Mouse (Mus musculus) left cerebral cortex, adult 18-20 months (tissue): ENCODE results near the gene Fsip1. TPM values are rescaled to one million over a fixed set of nuclear protein-coding genes. Genes with fewer than 3 reads are reported as not detected.
"Not testable (repeated sequence)": the region's sequence is repeated elsewhere in the genome, so short reads cannot be mapped to it uniquely, and the experiment has no call there.

Experiments
- DNase-seq, 2 experiments: peaks; one replicate each; pipeline ENCODE4 v3.0.0; 2021 to 2022; ENCODE audit warnings: low spot score in 2 of 2, mixed read lengths in 1 of 2
- total RNA-seq, 2 experiments: library from RNA; stranded (reverse); gene quantifications; 2 replicates each; pipeline ENCODE4 v1.2.3; 2021

Fsip1 gene
- total RNA-seq, 2 experiments from 2014 or later, result 0.40 to 0.65 TPM

DNA sequence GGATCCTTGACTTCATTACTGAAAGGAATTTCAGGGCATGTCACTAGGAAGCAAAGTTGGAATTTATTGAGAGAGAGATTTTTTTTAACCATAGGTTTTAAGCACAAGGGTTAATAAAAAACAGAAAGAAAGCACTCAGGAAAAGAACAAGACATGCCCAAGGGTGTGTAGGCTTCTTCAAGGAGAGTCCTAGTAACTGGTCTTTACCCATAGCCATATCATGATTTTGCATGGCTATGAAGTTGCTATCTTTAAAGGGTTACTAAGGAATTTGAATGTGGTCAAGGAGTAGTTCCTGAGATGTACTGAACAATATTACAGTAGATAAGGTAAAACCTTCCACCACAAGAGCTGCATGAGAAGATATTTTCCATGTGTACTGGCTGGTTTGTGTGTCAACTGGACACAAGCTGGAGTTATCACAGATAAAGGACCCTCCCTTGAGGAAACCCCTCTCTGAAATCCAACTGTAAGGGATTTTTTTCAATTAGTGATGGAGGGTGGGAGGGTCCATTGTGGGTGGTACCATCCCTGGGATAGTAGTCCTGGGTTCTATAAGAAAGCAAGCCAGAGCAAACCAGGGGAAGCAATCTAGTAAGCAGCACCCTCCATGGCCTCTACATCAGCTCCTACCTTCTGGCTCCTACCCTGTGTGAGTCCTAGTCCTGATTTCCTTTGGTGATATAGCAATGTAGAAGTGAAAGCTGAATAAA, 76.7 kb downstream of the Fsip1 start:
- DNase-seq, result no peak

DNA sequence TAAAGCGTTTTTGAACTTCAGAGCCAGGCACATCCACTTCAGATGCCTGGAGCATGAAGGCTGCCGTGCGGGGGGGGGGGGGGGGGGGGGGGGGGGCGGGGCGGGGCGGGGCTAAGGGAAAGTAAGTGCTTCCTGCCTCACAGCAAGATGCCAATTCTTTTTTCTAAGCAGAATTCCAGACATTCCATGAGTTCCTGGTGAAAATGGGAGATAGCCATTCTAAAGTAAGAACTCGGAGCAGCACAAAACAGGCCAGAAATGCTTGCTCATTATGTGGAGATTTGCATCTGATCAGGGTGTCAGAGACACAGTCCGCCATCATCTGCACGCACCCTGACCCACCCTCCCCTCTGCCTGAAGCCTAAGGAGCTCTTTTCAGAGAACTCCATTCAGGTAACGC, 77.3 kb downstream of the Fsip1 start:
- no peak for DNase-seq

DNA sequence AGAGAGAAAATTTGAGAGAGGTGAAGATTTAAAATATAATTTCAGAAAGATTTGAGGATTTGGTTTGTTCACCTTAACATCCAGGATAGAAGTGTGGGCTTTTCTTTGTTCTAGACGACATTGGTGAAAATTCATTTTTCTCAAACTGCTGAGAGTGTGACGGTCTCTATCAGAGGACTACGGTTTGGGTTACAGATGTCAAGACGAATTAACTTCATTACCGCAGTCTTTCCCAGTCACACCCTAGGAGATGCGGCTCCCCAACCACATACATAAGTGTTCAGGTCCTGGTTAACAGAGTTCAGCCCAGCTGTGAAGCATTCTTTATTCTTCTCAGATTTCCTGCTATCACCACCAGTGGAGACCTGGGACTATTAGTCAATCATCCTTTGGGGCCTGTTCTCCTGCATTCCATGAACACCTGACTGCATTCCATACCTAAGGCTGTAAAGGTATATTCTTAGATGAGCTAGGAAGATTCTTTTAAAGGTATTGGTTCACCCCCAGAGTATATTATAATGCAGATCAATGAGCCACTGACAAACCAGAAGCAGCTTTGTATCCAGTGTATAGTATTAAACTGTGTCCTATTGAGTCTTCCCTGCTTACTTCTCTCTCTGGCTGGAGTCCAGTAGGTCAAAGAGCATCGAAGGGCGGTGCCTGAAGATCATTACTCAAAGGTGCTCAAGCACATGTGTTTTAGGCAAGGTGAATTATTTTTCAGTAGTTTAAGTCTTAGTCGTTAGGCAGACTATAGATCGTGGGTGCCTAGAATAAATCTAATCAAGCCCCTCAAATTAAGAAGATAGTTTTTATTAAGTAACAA, 82.0 kb downstream of the Fsip1 start:
- DNase-seq, result no peak

DNA sequence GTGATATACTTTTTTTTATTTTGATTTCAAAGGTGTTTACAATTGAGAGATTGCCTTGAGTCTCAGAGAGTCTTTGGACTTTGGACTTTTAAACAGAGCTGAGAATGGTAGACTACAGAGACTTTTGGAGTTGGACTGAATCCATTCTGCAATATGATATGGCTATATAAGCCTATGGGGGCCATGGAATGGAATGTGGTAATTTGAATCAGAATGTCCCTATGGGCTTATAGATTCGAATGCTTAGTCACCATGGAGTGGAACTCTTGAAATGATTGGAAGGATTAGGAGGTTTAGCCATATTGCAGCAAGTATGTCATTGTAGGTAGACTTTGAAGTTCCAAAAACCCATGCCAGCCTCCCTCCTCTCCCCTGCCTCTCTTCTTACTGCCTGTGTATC, 88.5 kb downstream of the Fsip1 start:
- no peak for DNase-seq

DNA sequence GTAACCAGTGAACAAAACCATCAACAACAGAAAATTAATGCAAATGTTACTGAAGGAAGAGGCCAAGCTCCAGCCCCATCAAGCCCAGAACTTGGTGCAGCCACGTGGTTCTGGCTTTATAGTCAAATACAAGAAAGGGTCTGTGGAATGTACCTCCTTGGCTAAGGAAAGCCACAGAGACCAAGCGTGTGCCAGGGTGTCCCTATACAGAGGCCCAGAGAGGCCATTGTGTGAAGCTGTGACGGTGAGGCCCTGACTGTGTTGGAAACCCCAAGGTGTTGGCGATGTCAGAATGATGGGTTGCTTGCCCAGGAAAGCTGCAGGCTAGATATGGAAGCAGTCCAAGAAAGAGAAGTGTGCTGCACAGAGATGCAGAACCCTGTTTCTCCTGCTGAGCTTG, 89.0 kb downstream of the Fsip1 start:
- no peak for DNase-seq

DNA sequence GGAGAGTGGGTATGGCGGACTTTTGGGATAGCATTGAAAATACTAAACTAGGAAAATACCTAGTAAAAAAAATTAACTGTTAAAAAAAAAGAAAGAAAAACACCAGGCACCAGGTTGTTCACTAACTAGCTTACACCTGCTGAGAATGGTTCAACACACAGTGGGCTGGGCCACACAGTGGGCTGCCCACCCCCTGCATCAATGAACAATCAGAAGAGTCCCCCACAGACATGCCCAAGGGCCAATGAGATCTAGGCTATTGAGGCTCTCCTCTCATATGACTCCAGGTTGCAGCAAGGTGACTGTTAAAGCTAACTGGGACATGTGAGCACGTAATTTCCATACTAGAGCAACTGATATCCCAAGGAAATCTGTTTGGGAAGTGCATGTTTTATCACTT, 91.1 kb downstream of the Fsip1 start:
- DNase-seq, result no peak

DNA sequence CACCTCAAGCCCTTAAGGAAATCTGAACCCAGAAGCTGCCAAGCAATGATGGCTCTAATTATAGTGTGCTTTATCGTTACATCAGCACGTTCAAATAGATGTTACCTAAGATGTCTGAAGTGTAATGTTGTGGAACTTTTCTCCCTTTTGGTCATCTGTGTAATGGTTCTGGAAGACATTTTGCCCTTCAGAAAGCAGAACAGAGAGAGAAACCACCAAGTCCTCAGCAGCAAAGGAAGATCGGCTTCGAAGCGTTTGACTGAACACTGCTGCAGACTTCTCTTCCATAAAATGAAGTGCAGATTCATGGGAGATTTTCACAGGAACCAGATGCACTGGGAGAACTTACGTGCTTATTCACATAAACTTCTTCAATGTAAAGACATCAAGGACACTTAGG, 92.6 kb downstream of the Fsip1 start:
- no peak for DNase-seq

DNA sequence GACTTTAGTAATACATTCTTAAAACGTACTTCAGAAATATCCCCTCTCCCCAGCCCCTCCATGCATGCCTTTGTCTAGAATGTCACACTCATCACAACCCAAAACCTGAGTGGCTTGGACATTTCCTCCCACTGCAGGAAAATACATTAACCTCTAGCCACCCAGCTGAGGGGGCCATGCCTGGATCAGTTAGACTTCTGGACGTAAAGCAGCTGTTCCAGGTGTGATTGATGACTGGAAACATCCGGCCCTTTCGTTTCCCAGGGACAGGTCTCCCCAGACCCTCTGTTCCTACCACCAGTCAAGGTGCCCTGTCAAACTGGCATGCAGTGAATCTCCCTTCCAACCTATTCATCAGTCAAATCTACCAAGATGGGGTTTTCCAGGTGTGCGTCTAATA, 94.3 kb downstream of the Fsip1 start:
- DNase-seq, result no peak

DNA sequence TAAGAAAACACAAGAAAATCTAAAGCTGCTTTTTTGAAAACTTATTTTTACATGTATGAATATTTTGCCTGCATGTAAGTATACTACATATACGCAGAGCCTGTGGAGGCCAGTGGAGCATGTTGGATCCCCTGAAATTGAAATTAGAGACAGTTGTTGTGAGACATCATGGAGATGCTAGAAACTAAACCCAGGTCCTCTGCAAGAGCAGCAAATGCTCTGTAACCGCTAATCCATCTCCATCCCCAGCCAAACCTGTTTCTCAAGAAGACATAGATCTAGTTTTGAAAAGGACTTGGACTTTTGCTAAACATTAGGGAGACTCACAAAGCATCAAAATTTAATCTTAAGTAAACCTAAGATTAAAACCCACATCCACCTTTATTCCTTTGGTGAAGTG, 95.8 kb downstream of the Fsip1 start:
- DNase-seq, result no peak

DNA sequence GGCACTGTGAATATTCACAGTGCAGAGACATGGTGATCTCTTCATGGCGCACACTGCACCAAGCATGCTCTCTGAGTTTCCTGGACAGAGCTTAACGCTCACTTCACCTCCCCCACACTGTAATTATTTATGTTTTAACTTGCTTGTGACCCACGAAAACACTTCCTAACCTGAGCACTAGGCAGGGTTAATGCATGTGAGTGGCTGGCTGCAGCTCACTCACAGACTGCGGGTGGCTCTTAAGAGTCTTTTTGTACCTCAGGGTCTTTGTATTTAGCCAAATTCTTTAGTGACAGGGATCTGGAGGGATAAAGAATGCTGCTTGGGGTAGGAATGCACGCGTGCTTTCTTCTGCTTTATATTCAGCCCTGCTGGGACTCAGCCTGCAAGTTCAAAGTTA, 96.2 kb downstream of the Fsip1 start:
- DNase-seq, result no peak

DNA sequence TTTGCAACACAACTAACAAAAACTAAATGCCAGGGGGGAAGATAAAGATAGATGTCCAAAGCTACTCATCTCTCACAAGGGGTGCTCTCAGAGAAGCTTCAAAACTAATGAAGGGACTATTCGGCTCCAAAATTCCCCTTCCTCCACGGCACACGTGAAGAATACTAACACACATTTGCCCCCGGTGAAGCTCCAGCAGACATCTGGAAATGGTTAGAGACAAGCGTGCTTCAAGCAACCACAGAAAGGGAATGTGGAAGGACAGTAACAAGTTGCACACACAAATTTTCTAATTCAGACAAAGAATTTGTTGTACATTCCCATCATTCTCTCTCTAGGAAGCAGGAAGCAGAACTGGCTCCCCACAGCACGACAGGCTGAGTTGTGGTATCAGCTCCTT, 97.6 kb downstream of the Fsip1 start:
- no peak for DNase-seq

DNA sequence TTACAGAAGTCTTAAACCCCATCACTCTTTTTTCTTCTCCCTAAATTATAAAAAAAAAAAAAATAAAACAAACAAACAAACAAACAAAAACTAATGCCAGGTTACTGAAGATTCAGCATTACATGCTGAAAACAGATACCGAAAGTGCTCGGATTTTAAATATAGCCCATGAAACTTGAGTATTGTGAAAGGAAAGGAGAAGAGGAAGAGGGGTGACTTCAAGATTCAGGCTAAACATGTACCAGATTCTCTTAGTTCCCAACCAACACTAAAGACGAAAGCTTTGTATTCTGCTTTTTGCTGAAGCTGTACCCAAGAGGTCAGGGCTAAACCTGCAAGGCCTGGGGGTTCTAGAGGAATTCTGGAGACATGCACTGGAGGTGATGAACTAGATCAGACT, 98.7 kb downstream of the Fsip1 start:
- no peak for DNase-seq

DNA sequence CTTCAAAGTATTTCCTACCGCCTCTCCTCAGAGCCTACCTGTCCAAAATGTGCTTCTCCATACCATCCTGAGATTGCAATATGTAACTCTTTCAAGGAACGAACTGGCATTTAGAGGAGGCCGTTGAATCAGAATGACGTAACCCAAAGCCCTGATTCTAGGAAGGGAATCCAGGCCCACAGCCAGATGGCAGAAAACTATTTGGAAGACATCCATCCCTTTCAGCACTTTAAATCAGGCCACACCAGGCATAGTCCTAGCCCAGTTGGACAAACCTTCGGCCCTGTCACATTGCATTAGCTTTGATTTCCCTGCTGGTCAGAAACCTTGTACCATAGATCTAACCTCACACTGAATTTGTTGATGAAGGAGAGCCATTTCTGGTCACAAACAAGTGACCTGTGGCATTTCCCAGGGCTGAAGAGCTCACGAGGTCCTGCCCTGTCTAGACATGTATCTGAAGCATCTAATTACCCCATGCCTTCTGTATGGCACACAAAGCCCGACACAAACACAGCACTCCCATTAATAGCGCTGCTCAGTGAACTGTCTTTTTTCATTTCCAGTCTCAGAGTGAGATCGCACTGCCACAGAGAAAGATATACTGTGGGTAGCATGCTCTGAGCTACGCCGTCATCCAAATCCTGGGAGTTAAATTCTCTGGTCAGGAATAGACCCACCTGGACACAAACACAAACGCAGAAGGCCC, 106.8 kb downstream of the Fsip1 start:
- DNase-seq, result peak; percentile 46 to 55

DNA sequence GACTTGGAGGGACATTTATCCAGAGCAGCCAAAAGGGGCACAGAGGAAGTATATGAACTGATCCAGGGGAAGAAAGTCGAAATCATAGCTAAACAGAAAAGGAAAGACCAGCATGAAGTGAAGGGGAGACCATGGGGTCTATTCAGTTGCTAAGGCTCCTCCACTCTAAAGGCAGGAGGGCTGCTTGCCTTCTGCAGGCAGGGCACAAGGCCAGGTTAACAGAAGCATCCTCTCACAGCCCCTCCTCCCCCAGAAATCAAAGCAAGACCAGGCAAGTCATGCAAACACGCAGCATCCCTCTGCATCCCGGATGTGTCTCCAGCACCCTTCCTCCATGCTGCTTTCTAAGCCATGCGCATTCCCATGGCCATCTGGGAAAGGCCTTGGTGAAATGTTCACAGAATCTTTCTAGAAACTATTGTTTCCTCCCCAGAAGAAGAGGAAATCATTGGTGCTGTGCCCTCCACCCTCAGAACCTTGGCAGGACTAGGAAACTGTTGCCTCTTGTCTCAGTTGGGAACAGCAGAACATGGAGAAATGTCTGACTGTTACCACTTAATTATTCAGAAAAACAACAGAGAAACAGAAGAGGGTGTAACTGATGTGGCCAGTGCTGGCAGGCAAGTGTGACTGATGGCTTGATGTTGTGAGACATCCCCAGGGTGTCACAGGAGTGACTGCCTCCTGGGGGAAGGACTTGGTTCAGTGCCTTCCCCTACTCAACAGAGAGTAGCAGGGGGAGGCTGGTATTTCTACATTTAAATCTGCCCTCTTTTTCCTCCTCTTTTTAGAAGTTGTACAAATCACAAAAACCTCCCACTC, 108.2 kb downstream of the Fsip1 start:
- no peak for DNase-seq

DNA sequence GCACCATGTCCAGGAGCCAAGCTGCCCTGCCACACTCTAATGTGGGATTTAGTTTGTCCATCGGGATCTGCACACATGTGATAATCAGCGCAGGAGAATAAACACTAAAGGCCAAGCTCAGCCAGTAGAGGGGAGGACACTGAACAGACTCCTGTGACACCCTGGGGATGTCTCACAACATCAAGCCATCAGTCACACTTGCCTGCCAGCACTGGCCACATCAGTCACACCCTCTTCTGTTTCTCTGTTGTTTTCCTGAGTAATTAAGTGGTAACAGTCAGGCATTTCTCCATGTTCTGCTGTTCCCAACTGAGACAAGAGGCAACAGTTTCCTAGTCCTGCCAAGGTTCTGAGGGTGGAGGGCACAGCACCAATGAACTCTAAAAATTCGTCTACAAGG, 109.0 kb downstream of the Fsip1 start:
- DNase-seq, result not testable (repeated sequence)

DNA sequence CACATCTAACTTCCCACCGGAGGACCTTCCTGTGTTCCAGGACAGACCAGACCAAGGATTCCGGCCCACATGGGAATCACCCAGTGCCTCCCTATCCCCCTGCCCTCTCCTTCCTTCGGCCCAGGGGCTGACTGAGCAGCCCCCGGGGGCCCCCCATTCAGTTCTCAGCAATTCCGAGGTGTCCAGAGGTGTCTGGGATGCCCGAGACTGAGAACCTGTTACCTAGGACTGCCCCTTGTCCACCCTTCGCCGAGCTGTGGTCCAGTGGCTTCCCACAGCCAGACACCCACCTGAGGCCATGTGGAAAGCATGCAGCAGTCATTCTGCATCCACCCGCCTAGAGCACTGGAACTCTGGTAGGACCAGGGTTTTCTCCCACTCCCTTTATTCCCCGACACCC, 115.1 kb downstream of the Fsip1 start:
- DNase-seq, result no peak

DNA sequence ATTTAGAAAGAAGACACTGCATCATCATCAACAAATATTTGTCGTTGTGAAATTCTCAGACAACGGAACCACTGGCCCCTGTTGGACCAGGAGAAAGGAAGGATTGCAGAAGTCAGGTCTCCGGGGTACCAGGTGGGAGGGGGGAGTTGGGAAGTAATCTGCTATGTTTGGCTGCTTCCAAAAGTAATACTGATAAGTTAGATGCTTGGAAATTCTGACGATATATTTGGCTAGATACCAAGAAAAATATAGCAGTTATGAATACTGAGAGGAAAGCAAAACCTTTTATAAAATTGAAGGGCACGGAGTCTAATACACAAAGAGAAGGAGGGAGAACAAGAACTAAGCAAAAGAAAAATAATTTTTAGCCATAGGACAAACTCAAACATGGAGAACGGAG, 117.5 kb downstream of the Fsip1 start:
- no peak for DNase-seq

DNA sequence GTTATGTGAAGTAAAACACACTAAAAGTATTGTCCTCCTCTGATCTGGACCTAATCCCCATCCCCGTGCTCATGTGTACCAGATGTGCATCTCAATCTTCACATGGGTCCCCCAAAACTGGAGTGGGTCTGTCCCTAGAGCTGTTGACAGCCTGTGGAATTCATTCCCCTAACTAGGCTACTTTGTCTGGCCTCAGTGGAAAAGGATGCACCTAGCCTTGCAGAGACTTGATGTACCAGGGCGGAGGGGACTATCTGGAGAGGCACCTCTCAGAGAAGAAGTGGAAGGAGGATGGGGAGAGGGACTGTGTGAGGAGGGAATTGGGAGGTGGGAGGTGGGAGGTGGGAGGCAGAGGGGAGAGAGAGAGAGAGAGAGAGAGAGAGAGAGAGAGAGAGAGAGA, 119.0 kb downstream of the Fsip1 start:
- DNase-seq, result no peak

DNA sequence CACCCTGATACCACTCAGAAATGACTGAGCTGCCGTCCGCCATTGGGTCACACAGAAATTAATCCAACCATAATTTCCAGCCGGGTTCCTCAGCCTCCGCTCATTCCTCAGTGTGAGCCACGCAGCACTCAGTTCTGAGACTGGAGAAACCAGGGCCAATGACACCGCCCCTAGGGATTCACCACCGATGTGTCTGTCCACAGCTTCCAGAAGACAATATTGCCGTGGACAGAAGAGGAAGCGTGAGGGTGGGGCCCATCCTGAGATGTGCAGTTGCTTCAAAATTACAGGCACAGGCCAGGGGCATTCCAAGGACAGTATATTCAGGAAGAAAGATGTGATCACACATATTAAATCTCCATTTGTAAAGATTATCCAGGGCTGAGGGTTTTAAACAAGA, 119.7 kb downstream of the Fsip1 start:
- DNase-seq, result no peak

DNA sequence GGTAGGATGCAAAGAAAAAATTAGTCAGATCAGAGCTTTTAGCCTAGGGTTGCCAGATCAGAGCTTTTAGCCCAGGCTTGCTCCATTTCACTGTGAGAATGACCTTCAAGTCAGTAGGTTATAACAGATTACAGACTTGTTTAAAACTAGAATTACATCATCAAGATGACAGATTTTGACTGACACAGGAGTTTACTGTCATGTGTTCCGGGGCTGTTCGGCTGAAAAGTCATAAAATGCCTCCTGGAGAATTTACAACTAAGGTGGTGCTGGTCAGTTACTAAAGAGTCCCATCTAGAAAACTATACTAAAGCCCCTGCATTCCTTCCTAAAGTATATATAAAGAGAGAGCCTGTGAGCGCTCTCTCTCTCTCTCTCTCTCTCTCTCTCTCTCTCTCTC, 128.5 kb downstream of the Fsip1 start:
- no peak for DNase-seq

DNA sequence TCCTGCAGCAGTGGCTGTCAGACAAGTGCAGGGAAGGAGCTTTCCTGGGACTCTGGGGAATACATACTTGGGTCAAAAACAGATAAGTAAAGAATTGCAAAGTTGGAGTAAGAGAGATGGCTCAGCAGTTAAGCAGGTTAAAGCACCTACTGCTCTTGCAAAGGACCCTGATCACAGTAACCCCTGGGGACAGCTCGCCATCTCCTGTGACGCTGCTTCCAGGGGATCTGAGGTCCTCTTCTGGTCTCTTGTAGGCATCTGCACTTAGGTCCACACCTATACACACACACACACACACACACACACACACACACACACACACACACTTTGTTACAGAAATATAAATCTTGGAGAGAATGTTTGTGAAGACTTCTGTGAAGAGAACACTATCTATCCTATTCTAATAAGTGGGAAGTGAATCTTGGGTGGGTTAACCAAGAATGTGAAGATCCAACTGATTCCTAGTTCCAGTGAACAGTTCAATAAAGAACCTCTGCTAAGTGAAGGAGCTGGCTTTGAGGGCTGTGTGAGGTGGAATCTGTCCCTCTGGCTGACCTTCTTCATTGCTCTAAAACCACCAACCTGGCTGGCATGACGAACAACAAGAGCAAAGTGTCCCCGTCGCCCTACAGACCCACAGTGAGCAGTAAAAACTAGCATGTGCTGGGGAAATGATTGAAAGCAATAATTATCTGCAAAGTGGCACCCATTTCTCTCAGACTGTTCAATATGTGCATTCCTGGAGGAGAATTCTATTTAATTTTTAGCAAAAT, 129.1 kb downstream of the Fsip1 start:
- no peak for DNase-seq
